Mouse (Mus musculus) stomach, embryonic 14.5 days (tissue): Measurements from ENCODE around the gene Gm14214. TPM values are rescaled to one million over a fixed set of nuclear protein-coding genes. Genes with fewer than 3 reads are reported as not detected.

ENCODE experiments used
- ATAC-seq: fragments of 200-750 bp; cut with Nextera tagmentation; 2 replicates; pipeline ENCODE4 v1.8.0; 2017; ENCODE audit warnings: low read depth, moderate TSS enrichment; ENCODE audit not compliant: insufficient number of reproducible peaks, insufficient read depth, low FRiP score
- H3K27ac ChIP-seq: fragments of 300-500 bp; sonication (generic); 2 replicates; pipeline ENCODE4 v1.5.1; 2014; ENCODE audit warnings: mild to moderate bottlenecking, low read length, moderate library complexity, mixed read lengths
- H3K27me3 ChIP-seq: fragments of 300-500 bp; sonication (generic); 2 replicates; pipeline ENCODE4 v1.6.1; 2014; ENCODE audit warnings: low read length, control low read depth, mixed read lengths; ENCODE audit not compliant: control insufficient read depth, insufficient read depth
- H3K36me3 ChIP-seq: fragments of 300-500 bp; sonication (generic); 2 replicates; pipeline ENCODE4 v1.6.1; 2014; ENCODE audit warnings: mild to moderate bottlenecking, control low read depth, low read length, moderate library complexity, mixed read lengths; ENCODE audit not compliant: control insufficient read depth, insufficient read depth
- H3K4me1 ChIP-seq: fragments of 300-500 bp; sonication (generic); 2 replicates; pipeline ENCODE4 v1.6.1; 2014; ENCODE audit warnings: low read length, control low read depth, mixed read lengths; ENCODE audit not compliant: control insufficient read depth, insufficient read depth
- H3K4me2 ChIP-seq: fragments of 300-500 bp; sonication (generic); replicated peaks from 2 replicates; pipeline ENCODE4 v1.6.1; 2014; ENCODE audit warnings: low read depth, low read length, control low read depth
- H3K4me3 ChIP-seq: fragments of 300-500 bp; sonication (generic); 2 replicates; pipeline ENCODE4 v1.5.1; 2014; ENCODE audit warnings: low read depth, low read length, control low read depth
- H3K9ac ChIP-seq: fragments of 300-500 bp; sonication (generic); replicated peaks from 2 replicates; pipeline ENCODE4 v1.6.1; 2014; ENCODE audit warnings: low read depth, mild to moderate bottlenecking, control low read depth, low read length, moderate library complexity, mixed read lengths
- H3K9me3 ChIP-seq: fragments of 300-500 bp; sonication (generic); 2 replicates; pipeline ENCODE4 v1.6.1; 2016; ENCODE audit warnings: low read depth, low read length, control low read depth; ENCODE audit not compliant: control insufficient read depth
- WGBS: fragments of 180-500 bp; shearing (Covaris S2); extraction: QIAGEN DNeasy Blood & Tissue Kit; methylation state at CpG from one replicate; pipeline ENCODE4 v1.1.7; 2014; 5-methylcytosine and 5-hydroxymethylcytosine counted together
- polyA plus RNA-seq: library from polyadenylated mRNA; unstranded; fragments of >200 nt; fragmentation: Nextera tagmentation; extraction: Ambion mirVana; gene quantifications from 2 replicates; pipeline ENCODE4 v1.2.1, GENCODE M21; 2014

Gm14214 gene
- not detected in 2 replicates for polyA plus RNA-seq

DNA sequence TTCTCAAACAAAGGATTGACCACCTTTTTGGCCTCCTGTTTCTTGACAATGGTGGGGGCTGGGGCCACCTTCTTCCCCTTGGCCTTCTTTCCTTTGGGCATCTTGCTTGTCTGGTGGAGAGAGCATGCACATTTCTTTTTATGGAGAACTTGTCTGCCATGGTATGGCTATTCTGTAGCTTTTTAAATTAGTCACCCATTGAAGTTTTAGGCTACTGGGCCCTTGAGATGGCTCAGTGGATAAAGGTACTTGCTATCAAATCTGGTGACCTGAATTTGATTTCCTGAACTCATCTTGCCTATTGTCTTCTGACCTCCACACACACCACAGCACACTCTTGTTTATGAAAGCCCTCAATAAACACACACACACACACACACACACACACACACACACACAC, at the start of gene Gm14214:
Gene Gm14214 (minus strand): TSS at position 101 of the 400 bp plus-strand sequence.
- Histone ChIP-seq H3K4me2 (no peak within 1 kb of the TSS), H3K27me3 (no peaks in the 10 kb centered on the region), H3K4me3 (no peak within 1 kb of the TSS), H3K4me1 (0 out of 2 replicates have a peak, but pooled peaks cover 2% of the 10 kb centered on the region), H3K9me3 (peaks cover 3% of the 10 kb centered on the region; the same call in 1 of the 2 replicates), H3K27ac (no peak within 1 kb of the TSS), H3K36me3 (no peaks in the 10 kb centered on the region), H3K9ac (no peak within 1 kb of the TSS)
- no peak for ATAC-seq

DNA sequence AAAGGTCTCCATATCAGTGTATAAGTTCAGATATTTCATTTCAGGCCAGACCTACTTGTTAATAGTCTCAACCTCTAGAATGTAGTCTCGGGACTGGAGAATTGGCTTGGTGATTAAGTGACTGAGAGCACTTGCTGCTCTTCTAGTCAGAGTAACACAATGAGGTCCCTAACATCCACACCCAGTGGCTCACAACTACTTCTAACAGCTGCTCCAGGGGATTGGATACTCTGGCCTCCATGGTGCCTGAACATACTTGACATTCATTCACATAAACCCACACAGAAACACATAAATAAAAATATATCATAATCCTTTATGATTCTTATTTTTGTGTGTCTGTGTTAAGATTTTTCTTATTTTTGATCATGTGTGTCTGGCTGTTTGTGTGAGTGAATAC, 48.8 kb upstream of the Gm14214 start:
- Histone ChIP-seq H3K4me2 (no peak overlapping the region), H3K27me3 (no peaks in the 10 kb centered on the region), H3K36me3 (no peaks in the 10 kb centered on the region), H3K9ac (no peak overlapping the region), H3K4me1 (peaks cover 6% of the 10 kb centered on the region; the same call in 1 of the 2 replicates), H3K9me3 (no peaks in the 10 kb centered on the region), H3K4me3 (no peak overlapping the region), H3K27ac (no peak overlapping the region)
- no peak for ATAC-seq
- 42% methylated on average over 1 of the region's 1 CpGs for WGBS

GRCm38 (mm10) chr2:154817788-154818187, 48.0 kb upstream of the Gm14214 start:
- no peak overlapping the region for H3K4me2 ChIP-seq
- H3K9me3 ChIP-seq = no peaks in the 10 kb centered on the region
- WGBS = 23% methylated on average over 1 of the region's 1 CpGs
- no peaks in the 10 kb centered on the region for H3K36me3 ChIP-seq
- H3K4me1 ChIP-seq = peaks cover 6% of the 10 kb centered on the region; the same call in 1 of the 2 replicates
- no peak overlapping the region for H3K4me3 ChIP-seq
- H3K9ac ChIP-seq = no peak overlapping the region
- no peak for ATAC-seq
- no peaks in the 10 kb centered on the region for H3K27me3 ChIP-seq
- H3K27ac ChIP-seq = no peak overlapping the region

DNA sequence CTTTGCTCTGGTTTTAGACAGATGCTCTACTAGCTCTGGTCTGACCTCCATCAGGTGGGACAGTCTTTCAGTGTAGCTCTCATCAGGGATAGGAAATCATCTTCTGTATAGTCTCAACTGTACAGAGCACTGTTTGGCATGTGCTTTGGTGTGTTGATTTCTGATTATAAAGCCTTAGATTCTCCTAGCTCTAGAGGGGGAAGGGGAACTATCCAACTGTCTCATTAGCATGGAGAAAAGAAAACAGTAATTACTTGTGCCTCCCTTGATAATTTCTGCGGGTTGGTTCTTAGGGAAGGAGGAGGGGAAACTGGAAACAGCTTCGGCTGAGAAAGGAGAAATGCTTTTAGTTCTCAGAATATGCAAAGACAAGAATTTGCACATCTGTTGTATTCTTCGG, 47.3 kb upstream of the Gm14214 start:
- no peaks in the 10 kb centered on the region for H3K36me3 ChIP-seq
- H3K4me1 ChIP-seq = peaks cover 6% of the 10 kb centered on the region; the same call in 1 of the 2 replicates
- no peak overlapping the region for H3K9ac ChIP-seq
- H3K9me3 ChIP-seq = no peaks in the 10 kb centered on the region
- no peak for ATAC-seq
- no peak overlapping the region for H3K27ac ChIP-seq
- H3K4me3 ChIP-seq = no peak overlapping the region
- no peak overlapping the region for H3K4me2 ChIP-seq
- no peaks in the 10 kb centered on the region for H3K27me3 ChIP-seq
- 60% methylated on average over 3 of the region's 3 CpGs for WGBS

- Histone ChIP-seq H3K9me3 (no peaks in the 10 kb centered on the region), H3K4me3 (no peak overlapping the region), H3K4me1 (peaks cover 6% of the 10 kb centered on the region; the same call in 1 of the 2 replicates), H3K27me3 (no peaks in the 10 kb centered on the region), H3K9ac (no peak overlapping the region), H3K4me2 (no peak overlapping the region), H3K36me3 (no peaks in the 10 kb centered on the region), H3K27ac (no peak overlapping the region)
- ATAC-seq = no peak
- WGBS = 81% methylated on average over 2 of the region's 2 CpGs
These were observed 43.6 kb upstream of the Gm14214 start for GRCm38 (mm10) chr2:154813426-154813825.

GRCm38 (mm10) chr2:154810821-154811220, 41.0 kb upstream of the Gm14214 start:
- H3K4me1 ChIP-seq = peaks cover 9% of the 10 kb centered on the region
- H3K9ac ChIP-seq = no peak overlapping the region
- 32% methylated on average over 1 of the region's 1 CpGs for WGBS
- H3K27me3 ChIP-seq = no peaks in the 10 kb centered on the region
- no peak overlapping the region for H3K27ac ChIP-seq
- H3K36me3 ChIP-seq = no peaks in the 10 kb centered on the region
- ATAC-seq = no peak
- H3K4me2 ChIP-seq = no peak overlapping the region
- no peak overlapping the region for H3K4me3 ChIP-seq
- H3K9me3 ChIP-seq = no peaks in the 10 kb centered on the region

DNA sequence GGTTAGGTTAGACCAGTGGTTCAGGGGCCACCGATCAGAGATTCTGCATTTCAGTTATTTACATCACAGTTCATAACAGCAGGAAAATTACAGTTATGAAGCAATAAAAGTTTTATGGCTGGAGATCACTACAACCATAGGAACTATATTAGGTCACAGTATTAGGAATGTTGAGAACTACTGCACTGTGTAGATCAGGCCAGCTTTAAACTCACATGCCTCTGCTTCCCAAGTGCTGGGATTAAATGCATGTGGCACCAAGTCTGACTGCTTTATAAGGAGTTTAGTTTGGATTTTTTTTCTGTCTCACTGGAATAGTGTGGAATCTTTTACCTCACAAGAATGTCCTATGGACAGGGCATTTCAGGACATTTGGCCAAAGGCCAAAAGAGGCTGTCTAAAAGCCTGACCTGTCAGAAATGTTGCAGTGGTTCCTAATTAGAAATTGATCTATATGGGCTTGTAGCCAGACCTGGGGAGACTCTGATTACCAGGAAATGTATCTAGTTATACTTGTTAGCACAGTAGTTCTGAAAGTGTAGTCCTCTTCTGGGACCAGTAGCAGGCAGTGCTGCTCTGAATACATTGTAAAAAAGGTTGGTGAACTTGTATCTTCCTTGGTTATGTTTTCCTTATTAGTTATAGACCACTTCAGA, 39.4 kb upstream of the Gm14214 start:
- Histone ChIP-seq H3K4me1 (peaks cover 13% of the 10 kb centered on the region), H3K36me3 (no peaks in the 10 kb centered on the region), H3K27ac (no peak overlapping the region), H3K4me3 (no peak overlapping the region), H3K27me3 (no peaks in the 10 kb centered on the region), H3K9me3 (no peaks in the 10 kb centered on the region), H3K9ac (no peak overlapping the region), H3K4me2 (no peak overlapping the region)
- no peak for ATAC-seq
- WGBS = 83% methylated on average over 1 of the region's 1 CpGs

DNA sequence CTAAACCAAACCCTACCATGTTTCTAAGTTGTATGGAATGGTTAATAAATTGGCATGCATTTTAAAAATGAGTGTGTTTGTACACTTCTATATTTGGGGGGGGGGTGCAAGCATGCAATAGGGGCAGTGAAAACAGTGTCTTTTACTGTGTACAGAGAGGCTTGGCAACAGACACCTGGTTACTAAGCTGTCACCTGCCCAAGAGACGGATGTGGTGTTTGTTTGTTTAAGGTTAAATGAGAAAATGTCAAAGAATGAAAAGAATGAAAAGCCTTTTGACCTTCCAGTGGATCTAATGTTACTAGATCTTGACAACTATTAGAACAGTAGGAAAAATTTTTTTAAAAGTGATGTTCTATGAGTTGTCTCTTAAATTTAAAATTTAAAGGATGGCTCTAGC, 37.9 kb upstream of the Gm14214 start:
- 57% methylated on average over 1 of the region's 1 CpGs for WGBS

GRCm38 (mm10) chr2:154803845-154804244, 34.0 kb upstream of the Gm14214 start:
- Histone ChIP-seq H3K4me1 (peaks cover 17% of the 10 kb centered on the region), H3K4me2 (no peak overlapping the region), H3K9me3 (no peaks in the 10 kb centered on the region), H3K36me3 (no peaks in the 10 kb centered on the region), H3K4me3 (no peak overlapping the region), H3K27ac (no peak overlapping the region), H3K27me3 (no peaks in the 10 kb centered on the region), H3K9ac (no peak overlapping the region)
- no peak for ATAC-seq
- 52% methylated on average over 4 of the region's 4 CpGs for WGBS

More for the DNA sequence above, 37.9 kb upstream of the Gm14214 start:
- Histone ChIP-seq H3K27ac (no peak overlapping the region), H3K4me3 (no peak overlapping the region), H3K36me3 (no peaks in the 10 kb centered on the region), H3K4me2 (no peak overlapping the region), H3K9ac (no peak overlapping the region), H3K9me3 (no peaks in the 10 kb centered on the region), H3K27me3 (no peaks in the 10 kb centered on the region), H3K4me1 (peaks cover 17% of the 10 kb centered on the region)
- ATAC-seq = no peak
